Mouse (Mus musculus) myocyte (in vitro differentiated cells): ENCODE data around the gene Sema4g. TPM values are rescaled to one million over a fixed set of nuclear protein-coding genes. Genes with fewer than 3 reads are reported as not detected.
"Not testable (repeated sequence)": the region's sequence is repeated elsewhere in the genome, so short reads cannot be mapped to it uniquely, and the experiment has no call there.

Source experiments
- H3K27me3 ChIP-seq: one replicate; pipeline ENCODE4 v1.6.1; 2011; ENCODE audit not compliant: control insufficient read depth, insufficient read depth, insufficient read length
- H3K36me3 ChIP-seq: one replicate; pipeline ENCODE4 v1.6.1; 2011; ENCODE audit not compliant: control insufficient read depth, insufficient read depth
- H3K4me2 ChIP-seq: one replicate; pipeline ENCODE4 v1.6.1; 2011; ENCODE audit warnings: low read depth, control low read depth
- H3K4me3 ChIP-seq: one replicate; pipeline ENCODE4 v1.5.1; 2011; ENCODE audit warnings: mild to moderate bottlenecking, control low read depth, moderate library complexity
- H3K79me2 ChIP-seq: one replicate; pipeline ENCODE4 v1.6.1; 2011; ENCODE audit not compliant: control insufficient read depth, insufficient read depth
- H3ac ChIP-seq: one replicate; pipeline ENCODE4 v1.6.1; 2011; ENCODE audit not compliant: control insufficient read depth, insufficient read length
- CEBPB ChIP-seq: IDR thresholded peaks from 2 replicates; pipeline ENCODE4 v1.6.1; 2011; ENCODE audit warnings: mild to moderate bottlenecking, moderate library complexity; ENCODE audit not compliant: poor library complexity, insufficient read depth, severe bottlenecking
- E2F4 ChIP-seq: IDR thresholded peaks from one replicate; pipeline ENCODE4 v1.6.1; 2011; ENCODE audit warnings: mild to moderate bottlenecking, control low read depth, moderate library complexity; ENCODE audit not compliant: insufficient read depth
- MYOD1 ChIP-seq, 3 experiments: IDR thresholded peaks; one replicate each; pipeline ENCODE4 v1.6.1; 2011; ENCODE audit warnings: control low read depth in 2 of 3, low read depth in 2 of 3, mild to moderate bottlenecking in 2 of 3, moderate library complexity in 1 of 3; ENCODE audit not compliant: insufficient read length in 2 of 3, control insufficient read depth in 1 of 3
- MYOG ChIP-seq, 3 experiments: IDR thresholded peaks; one replicate each; pipeline ENCODE4 v1.6.1; 2011; ENCODE audit warnings: control low read depth in 2 of 3, low read depth in 2 of 3, mild to moderate bottlenecking in 2 of 3; ENCODE audit not compliant: insufficient read length in 2 of 3, control insufficient read depth in 1 of 3, insufficient read depth in 1 of 3
- POLR2A ChIP-seq: IDR thresholded peaks from one replicate; pipeline ENCODE4 v1.6.1; 2011; ENCODE audit warnings: low read depth, mild to moderate bottlenecking, control low read depth, moderate library complexity; ENCODE audit not compliant: insufficient read length
- POLR2AphosphoS2 ChIP-seq: IDR thresholded peaks from one replicate; pipeline ENCODE4 v1.6.1; 2011; ENCODE audit warnings: low read depth, control low read depth; ENCODE audit not compliant: insufficient read length
- REST ChIP-seq: IDR thresholded peaks from one replicate; pipeline ENCODE4 v1.6.1; 2011; ENCODE audit warnings: mild to moderate bottlenecking, control low read depth, moderate library complexity; ENCODE audit not compliant: insufficient read depth, insufficient read length
- SRF ChIP-seq: IDR thresholded peaks from one replicate; pipeline ENCODE4 v1.6.1; 2011; ENCODE audit warnings: low read depth; ENCODE audit not compliant: control insufficient read depth, insufficient read length
- TCF12 ChIP-seq: IDR thresholded peaks from one replicate; pipeline ENCODE4 v1.6.1; 2011; ENCODE audit warnings: mild to moderate bottlenecking, control low read depth; ENCODE audit not compliant: poor library complexity, insufficient read depth, severe bottlenecking
- TCF3 ChIP-seq: IDR thresholded peaks from one replicate; pipeline ENCODE4 v1.6.1; 2011; ENCODE audit warnings: low read depth, control low read depth; ENCODE audit not compliant: insufficient read length
- polyA plus RNA-seq: library from polyadenylated mRNA; unstranded; fragments of >200 nt; fragmentation: generic; extraction: Trizol; gene quantifications from one replicate; pipeline ENCODE4 v1.2.1, GENCODE M21; 2012; ENCODE audit warnings: missing spikeins

The Sema4g gene
- polyA plus RNA-seq, 1 experiment = 0.43 TPM

DNA sequence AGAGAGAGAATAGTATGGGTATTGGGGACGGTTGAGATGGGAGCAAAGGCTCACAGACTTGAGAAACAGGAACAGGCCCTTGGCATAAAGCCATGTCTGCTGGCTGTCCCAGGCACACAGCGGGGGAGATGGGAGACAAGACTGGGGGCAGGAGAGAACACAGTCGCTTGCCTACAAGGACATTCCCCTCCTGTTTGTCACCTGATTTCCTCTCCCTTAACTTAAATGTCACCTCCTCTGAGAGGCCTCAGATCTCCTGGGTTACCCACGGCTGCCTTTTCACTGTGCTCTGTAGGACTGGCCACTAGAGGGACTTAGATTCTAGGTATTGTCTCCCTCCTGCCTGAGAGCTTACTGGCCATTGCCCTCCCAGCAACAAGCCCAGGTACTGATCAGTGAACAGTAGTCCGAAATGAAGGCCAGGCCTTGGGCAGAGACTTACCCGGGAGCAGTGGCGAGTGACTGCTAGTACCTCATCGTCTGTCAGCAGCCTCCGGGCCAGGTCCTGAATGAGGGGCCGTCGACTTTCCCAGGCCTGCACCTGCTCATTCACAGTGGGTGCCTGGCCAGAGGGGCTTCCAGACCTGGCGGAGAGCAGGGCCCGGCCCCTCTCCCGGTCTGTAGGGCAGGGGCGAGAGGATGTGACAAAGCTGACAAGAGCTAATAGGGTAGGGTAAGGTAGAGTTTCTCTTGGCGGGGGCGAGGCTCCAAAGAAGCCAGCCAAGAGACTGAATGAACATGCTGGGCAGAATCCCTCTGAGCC, 43.9 kb downstream of the Sema4g start:
- H3K79me2 ChIP-seq = no peaks in the 10 kb centered on the region
- no peak overlapping the region for H3K4me2 ChIP-seq
- TF ChIP-seq E2F4 (no peak), POLR2AphosphoS2 (peak; percentile 30), MYOG (IDR thresholded peaks at IDR 0.05; ENCODE audit: control insufficient read depth in 1 of 3, insufficient read depth in 1 of 3, insufficient read length in 2 of 3, low read depth in 2 of 3) (no peak), SRF (no peak), TCF3 (no peak), POLR2A (no peak)
- no peak overlapping the region for H3K4me3 ChIP-seq
- H3K36me3 ChIP-seq = no peaks in the 10 kb centered on the region
- H3K27me3 ChIP-seq = no peaks in the 10 kb centered on the region
- H3ac ChIP-seq = no peak overlapping the region

DNA sequence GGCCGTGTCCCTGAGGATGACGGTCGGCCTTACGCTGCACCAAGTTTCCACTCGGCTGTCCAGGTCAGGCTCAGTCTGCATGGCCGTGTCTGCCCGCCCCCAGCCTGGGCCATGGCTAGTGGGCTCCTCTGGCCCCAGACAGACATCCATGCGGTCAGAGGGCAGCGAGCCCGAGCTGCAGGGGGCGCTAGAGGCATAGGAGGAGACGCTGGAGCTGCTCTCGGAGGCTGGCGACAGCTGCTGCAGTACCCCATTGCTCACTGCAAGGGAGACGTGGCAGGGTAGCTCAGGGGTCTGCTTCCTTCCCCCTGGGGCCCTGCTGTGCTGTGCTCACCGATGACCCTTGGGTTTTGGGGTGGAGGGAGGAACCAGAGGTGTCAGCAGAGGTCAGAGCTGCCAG, 48.0 kb downstream of the Sema4g start:
- Histone ChIP-seq H3K36me3 (no peaks in the 10 kb centered on the region), H3K27me3 (no peaks in the 10 kb centered on the region), H3K4me2 (no peak overlapping the region), H3ac (no peak overlapping the region), H3K4me3 (no peak overlapping the region), H3K79me2 (no peaks in the 10 kb centered on the region)
- TF ChIP-seq POLR2AphosphoS2 (peak; percentile 21), MYOG (IDR thresholded peaks at IDR 0.05; ENCODE audit: control insufficient read depth in 1 of 3, insufficient read depth in 1 of 3, insufficient read length in 2 of 3, low read depth in 2 of 3) (peak; percentile 19 to 81 (median 79)), TCF3 (no peak), SRF (no peak), CEBPB (no peak), MYOD1 (IDR thresholded peaks at IDR 0.05; ENCODE audit: control insufficient read depth in 1 of 3, insufficient read length in 2 of 3, low read depth in 2 of 3) (peak in 2 of 3 experiments; percentile 70 to 81)

DNA sequence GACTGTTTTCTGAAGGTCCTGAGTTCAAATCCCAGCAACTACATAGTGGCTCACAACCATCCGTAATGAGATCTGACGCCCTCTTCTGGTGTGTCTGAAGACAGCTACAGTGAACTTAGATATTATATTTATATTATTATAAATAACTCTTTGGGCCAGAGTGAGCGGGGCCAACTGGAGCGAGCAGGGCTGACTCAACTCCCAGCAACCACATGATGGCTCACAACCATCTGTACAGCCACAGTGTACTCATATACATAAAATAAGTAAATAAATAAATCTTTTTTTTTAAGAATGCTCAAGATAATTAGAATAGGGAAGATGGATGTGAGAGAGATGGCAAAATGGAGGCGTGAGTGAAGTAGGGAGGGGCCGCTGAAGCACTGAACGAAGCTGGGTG, 49.3 kb downstream of the Sema4g start:
- not testable (repeated sequence) for H3ac ChIP-seq, H3K36me3 ChIP-seq, H3K4me3 ChIP-seq, H3K27me3 ChIP-seq, H3K79me2 ChIP-seq
- peak overlapping the region; percentile 8 for H3K4me2 ChIP-seq
- 0 out of 2 replicates have a peak, but pooled peaks have one; percentile 51 for TF ChIP-seq CEBPB

DNA sequence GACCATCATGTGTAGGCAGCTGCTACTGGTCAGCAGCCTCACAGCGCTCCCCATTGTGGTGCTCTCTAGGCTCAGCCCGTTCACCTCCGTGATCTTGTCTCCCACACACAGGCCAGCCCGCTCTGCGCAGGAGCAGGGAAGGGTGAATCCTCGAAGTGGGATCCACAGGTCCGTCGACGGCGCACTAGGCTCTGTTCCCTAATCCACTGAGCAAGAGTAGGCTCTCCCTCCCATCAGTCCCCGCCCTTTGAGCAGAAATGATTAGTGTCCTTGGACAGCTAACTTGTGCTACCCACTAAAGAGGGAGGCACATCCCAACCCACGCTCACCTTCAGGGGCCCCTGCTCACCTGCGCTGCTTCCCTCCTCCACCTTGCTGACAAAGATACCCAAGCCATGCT, 51.3 kb downstream of the Sema4g start:
- TF ChIP-seq MYOG (IDR thresholded peaks at IDR 0.05; ENCODE audit: control insufficient read depth in 1 of 3, insufficient read depth in 1 of 3, insufficient read length in 2 of 3, low read depth in 2 of 3) (peak in 2 of 3 experiments; percentile 21 to 38), TCF12 (no peak), MYOD1 (IDR thresholded peaks at IDR 0.05; ENCODE audit: control insufficient read depth in 1 of 3, insufficient read length in 2 of 3, low read depth in 2 of 3) (peak in 1 of 3 experiments; percentile 11)
- H3ac ChIP-seq = no peak overlapping the region
- no peaks in the 10 kb centered on the region for H3K36me3 ChIP-seq
- H3K4me3 ChIP-seq = no peak overlapping the region
- no peaks in the 10 kb centered on the region for H3K27me3 ChIP-seq
- H3K4me2 ChIP-seq = no peak overlapping the region
- H3K79me2 ChIP-seq = no peaks in the 10 kb centered on the region

DNA sequence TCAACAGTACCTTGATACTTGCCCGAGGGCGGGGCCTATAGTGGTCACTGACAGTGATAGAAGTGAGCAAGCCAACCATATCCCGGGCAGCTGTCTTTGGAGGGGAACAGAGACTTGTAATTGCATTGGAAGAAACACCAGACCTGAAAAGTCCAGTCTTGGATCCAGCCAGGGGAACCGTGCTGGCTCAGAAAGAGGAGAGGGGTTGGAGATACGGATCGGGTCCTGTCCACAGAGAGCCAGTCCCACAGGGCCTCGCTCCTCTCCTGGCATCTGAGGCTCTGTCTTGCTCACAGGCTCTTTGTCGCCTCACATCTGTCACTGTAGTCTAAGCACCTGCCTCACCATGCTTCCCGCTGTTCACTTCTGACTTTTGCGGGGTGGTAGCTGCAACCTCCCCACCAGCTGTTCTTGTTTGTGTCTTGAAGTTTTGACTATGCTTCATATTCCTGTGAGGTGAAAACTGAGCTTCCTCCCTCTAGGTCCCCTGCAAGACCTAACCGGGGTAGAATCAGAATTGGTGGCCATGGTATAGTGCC, 55.6 kb downstream of the Sema4g start:
- TF ChIP-seq CEBPB (no peak), REST (no peak), MYOD1 (IDR thresholded peaks at IDR 0.05; ENCODE audit: control insufficient read depth in 1 of 3, insufficient read length in 2 of 3, low read depth in 2 of 3) (peak; percentile 21 to 39 (median 34)), TCF12 (no peak), MYOG (IDR thresholded peaks at IDR 0.05; ENCODE audit: control insufficient read depth in 1 of 3, insufficient read depth in 1 of 3, insufficient read length in 2 of 3, low read depth in 2 of 3) (peak in 1 of 3 experiments; percentile 63)
- peaks cover 6% of the 10 kb centered on the region for H3K36me3 ChIP-seq
- H3ac ChIP-seq = no peak overlapping the region
- H3K4me3 ChIP-seq = peak overlapping the region; percentile 59
- H3K4me2 ChIP-seq = peak overlapping the region; percentile 90
- H3K79me2 ChIP-seq = peaks cover 11% of the 10 kb centered on the region
- H3K27me3 ChIP-seq = no peaks in the 10 kb centered on the region

DNA sequence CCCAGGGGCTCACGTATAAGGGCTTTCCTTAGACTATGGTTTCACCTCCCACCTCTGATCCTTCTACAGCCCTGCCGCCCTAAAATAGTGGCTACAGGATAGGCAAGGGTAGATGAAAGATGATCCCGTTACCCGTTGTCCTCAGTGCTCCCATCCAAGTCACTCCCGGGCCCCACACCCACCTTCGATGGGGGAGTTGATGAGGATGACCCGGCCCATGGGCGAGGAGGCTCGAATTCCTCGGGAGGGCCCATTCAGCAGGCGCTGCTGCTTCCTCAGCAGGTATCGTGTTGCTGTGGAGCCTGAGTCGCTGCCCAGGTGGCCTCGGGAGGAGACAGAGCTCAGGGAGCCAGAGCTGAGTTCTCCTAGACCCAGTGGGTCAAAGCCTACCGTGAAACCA, 56.3 kb downstream of the Sema4g start:
- Histone ChIP-seq H3K36me3 (peaks cover 14% of the 10 kb centered on the region), H3K4me2 (peak overlapping the region; percentile 90), H3K79me2 (peaks cover 19% of the 10 kb centered on the region), H3K4me3 (peak overlapping the region; percentile 59), H3ac (no peak overlapping the region), H3K27me3 (no peaks in the 10 kb centered on the region)
- TF ChIP-seq MYOG (IDR thresholded peaks at IDR 0.05; ENCODE audit: control insufficient read depth in 1 of 3, insufficient read depth in 1 of 3, insufficient read length in 2 of 3, low read depth in 2 of 3) (peak in 1 of 3 experiments; percentile 32), POLR2AphosphoS2 (no peak)
